Mouse (Mus musculus): Measurements from ENCODE around the gene Plcb4.

Gene Plcb4

GRCm38 (mm10) chr2:136051688-136052289 is 393.0 kb downstream of the Plcb4 start, which contains the start of gene Lamp5:
Lamp5 (plus strand) TSS chr2:136052239.
- no peak for DNase-seq

GRCm38 (mm10) chr2:136057861-136058331 is 399.1 kb downstream of the Plcb4 start:
- DNase-seq, result no peak

- DNase-seq, result no peak
Observed at GRCm38 (mm10) chr2:136058398-136058797, 399.6 kb downstream of the Plcb4 start.

- DNase-seq, result no peak
Observed at GRCm38 (mm10) chr2:136059029-136059669, 400.3 kb downstream of the Plcb4 start.

Data from thymus, postnatal 14 days (tissue).